Mouse (Mus musculus): ENCODE measurements around the gene Cenpe. TPM values are rescaled to one million over a fixed set of nuclear protein-coding genes. Genes with fewer than 3 reads are reported as not detected.

The Cenpe gene
- total RNA-seq, 2 experiments from 2014 or later, result 2.1 to 2.2 TPM

- peak; percentile 77 to 89 for DNase-seq (ENCODE audit: low spot score in 2 of 2)
These were observed 68.5 kb downstream of the Cenpe start, which contains the start of gene Bdh2 for GRCm38 (mm10) chr3:135280669-135281415. Gene Bdh2, plus strand, starts transcription at chr3:135281221.

GRCm38 (mm10) chr3:135281701-135282100, 69.4 kb downstream of the Cenpe start:
- DNase-seq (ENCODE audit: low spot score in 2 of 2), result no peak

GRCm38 (mm10) chr3:135285256-135285655, 72.9 kb downstream of the Cenpe start:
- DNase-seq (ENCODE audit: low spot score in 2 of 2), result no peak

GRCm38 (mm10) chr3:135285807-135286206, 73.5 kb downstream of the Cenpe start:
- no peak for DNase-seq (ENCODE audit: low spot score in 2 of 2)

- DNase-seq (ENCODE audit: low spot score in 2 of 2), result no peak
These were observed 75.9 kb downstream of the Cenpe start for GRCm38 (mm10) chr3:135288138-135288750.

GRCm38 (mm10) chr3:135289148-135289547, 76.8 kb downstream of the Cenpe start:
- no peak for DNase-seq (ENCODE audit: low spot score in 2 of 2)

GRCm38 (mm10) chr3:135290249-135290894, 78.0 kb downstream of the Cenpe start:
- peak; percentile 17 to 61 for DNase-seq (ENCODE audit: low spot score in 2 of 2)

GRCm38 (mm10) chr3:135293703-135294102, 81.4 kb downstream of the Cenpe start:
- peak; percentile 58 to 69 for DNase-seq (ENCODE audit: low spot score in 2 of 2)

- DNase-seq (ENCODE audit: low spot score in 2 of 2), result no peak
These were observed 83.2 kb downstream of the Cenpe start for GRCm38 (mm10) chr3:135295559-135295958.

GRCm38 (mm10) chr3:135298560-135298959, 86.2 kb downstream of the Cenpe start:
- peak; percentile 14 to 48 for DNase-seq (ENCODE audit: low spot score in 2 of 2)

GRCm38 (mm10) chr3:135300081-135300480, 87.7 kb downstream of the Cenpe start:
- DNase-seq (ENCODE audit: low spot score in 2 of 2), result no peak

GRCm38 (mm10) chr3:135304060-135304459, 91.7 kb downstream of the Cenpe start:
- no peak for DNase-seq (ENCODE audit: low spot score in 2 of 2)

GRCm38 (mm10) chr3:135304566-135304965, 92.2 kb downstream of the Cenpe start:
- DNase-seq (ENCODE audit: low spot score in 2 of 2), result no peak

GRCm38 (mm10) chr3:135307411-135308259, 95.3 kb downstream of the Cenpe start, which contains the start of gene Slc9b2:
Gene Slc9b2, plus strand, starts transcription at chr3:135307700.
- DNase-seq (ENCODE audit: low spot score in 2 of 2), result peak in 1 of 2 experiments; percentile 11

- DNase-seq (ENCODE audit: low spot score in 2 of 2), result no peak
These were observed 100.7 kb downstream of the Cenpe start for GRCm38 (mm10) chr3:135312916-135313491.

GRCm38 (mm10) chr3:135313727-135314126, 101.4 kb downstream of the Cenpe start:
- no peak for DNase-seq (ENCODE audit: low spot score in 2 of 2)

GRCm38 (mm10) chr3:135314811-135315210, 102.5 kb downstream of the Cenpe start:
- no peak for DNase-seq (ENCODE audit: low spot score in 2 of 2)

- no peak for DNase-seq (ENCODE audit: low spot score in 2 of 2)
These were observed 103.5 kb downstream of the Cenpe start for GRCm38 (mm10) chr3:135315720-135316425.

GRCm38 (mm10) chr3:135318331-135318730, 106.0 kb downstream of the Cenpe start:
- no peak for DNase-seq (ENCODE audit: low spot score in 2 of 2)
